Comparison of ENCODE assay signal across 9 mouse cellular contexts in genomic region chrY:90741006-90741405, GRCm38 (mm10). TPM values are rescaled to one million over a fixed set of nuclear protein-coding genes. Genes with fewer than 3 reads are reported as not detected.
DNase-seq lines count a peak whose midpoint lies in the region; ATAC-seq lines count a peak whose summit lies in the region.
"Not testable (repeated sequence)": the region's sequence is repeated elsewhere in the genome, so short reads cannot be mapped to it uniquely, and the experiment has no call there.
"Had no signal": no experiment of that assay in that cellular context is flagged by ENCODE, and none has a peak within 500 bp of the region (broad histone marks: within the 10 kb centered on the region; RNA-seq: fewer than 3 reads in every experiment).

No protein-coding gene starts in this region.

- H3K36me3 ChIP-seq in limb, embryonic 11.5 days (ENCODE audit: control insufficient read depth, insufficient read depth, low read length): peaks cover 46% of the 10 kb centered on the region

- H3K27ac ChIP-seq in limb, embryonic 11.5 days (replicated peaks; ENCODE audit: low read depth, low read length): not testable (repeated sequence)

- 77% methylated on average over 38 of the region's 38 CpGs for WGBS in limb, embryonic 11.5 days

- H3K27me3 ChIP-seq in limb, embryonic 11.5 days (ENCODE audit: control insufficient read depth, insufficient read depth, low read length): not testable (repeated sequence)

- H3K4me3 ChIP-seq in limb, embryonic 11.5 days (ENCODE audit: low read depth, low read length): not testable (repeated sequence)

- peak; percentile 96 for DNase-seq in WW6 (ENCODE audit: low read depth, low spot score)
- peak; percentile 68 for DNase-seq in embryo, embryonic 11 days
- peak; percentile 19 for DNase-seq in gastrocnemius, postnatal 14 days
- peak; percentile 84 for DNase-seq in limb, embryonic 11.5 days (ENCODE audit: low spot score)
- DNase-seq in mesoderm, embryonic 11.5 days (ENCODE audit: low read depth, low spot score): peak; percentile 93
- DNase-seq in right cerebral cortex, postnatal 14 days: peak; percentile 45
- DNase-seq in urinary bladder, postnatal 25 days (ENCODE audit: low spot score): peak; percentile 36

- H3K9ac ChIP-seq in limb, embryonic 11.5 days (ENCODE audit: low read length): not testable (repeated sequence)

- ATAC-seq in inflammation-experienced regulatory T-cells, adult 6 months: peak; percentile 29
- peak; percentile 70 for ATAC-seq in limb, embryonic 11.5 days (ENCODE audit: insufficient number of reproducible peaks, low FRiP score, low TSS enrichment, low read depth)

- intact Hi-C loops in gastrocnemius, postnatal 14 days (cut with DNase I; ENCODE audit: low total_unique reads): not testable (repeated sequence)

- not testable (repeated sequence) for H3K4me2 ChIP-seq in limb, embryonic 11.5 days (ENCODE audit: low read depth, severe bottlenecking)

- H3K4me1 ChIP-seq in limb, embryonic 11.5 days (ENCODE audit: control insufficient read depth, insufficient read depth, low read length): not testable (repeated sequence)

- H3K9me3 ChIP-seq in limb, embryonic 11.5 days (ENCODE audit: control insufficient read depth, low read length): peaks cover 47% of the 10 kb centered on the region

RNA-seq across cellular contexts. Expression of gene Gm21860, which starts 13.6 kb away (rescaled TPM):
- not detected for total RNA-seq in gastrocnemius, postnatal 14 days (2021)
- not detected for polyA plus RNA-seq in inflammation-experienced regulatory T-cells, adult 6 months (2017; shearing (Covaris generic))
- polyA plus RNA-seq in limb, embryonic 11.5 days (2014; fragmentation: Nextera tagmentation; extraction: Ambion mirVana): not detected in 2 replicates
- total RNA-seq: left cerebral cortex, postnatal 14 days had no signal

RNA-seq across cellular contexts. Expression of gene Gm47283, which starts 43.5 kb away (rescaled TPM):
- not detected for total RNA-seq in gastrocnemius, postnatal 14 days (2021)
- not detected for polyA plus RNA-seq in inflammation-experienced regulatory T-cells, adult 6 months (2017; shearing (Covaris generic))
- not detected in 2 replicates for polyA plus RNA-seq in limb, embryonic 11.5 days (2014; fragmentation: Nextera tagmentation; extraction: Ambion mirVana)
- total RNA-seq: left cerebral cortex, postnatal 14 days had no signal

Comparison
In these comparisons a context has a peak if more than half of its experiments do, and no peak if none do; other contexts are left out.
1. DNase-seq: peak in every context shown above with its lines; median percentile 96 in WW6; 93 in mesoderm, embryonic 11.5 days; 84 in limb, embryonic 11.5 days; 68 in embryo, embryonic 11 days; 45 in right cerebral cortex, postnatal 14 days; 36 in urinary bladder, postnatal 25 days; 19 in gastrocnemius, postnatal 14 days.